Mouse (Mus musculus) megakaryocyte-erythroid progenitor cell, adult 5-6 weeks (primary cell): ENCODE measurements around the gene Dnttip1. TPM values are rescaled to one million over a fixed set of nuclear protein-coding genes. Genes with fewer than 3 reads are reported as not detected.
"Not testable (repeated sequence)": the region's sequence is repeated elsewhere in the genome, so short reads cannot be mapped to it uniquely, and the experiment has no call there.

Experiments used
- ATAC-seq: replicated peaks from 2 replicates; pipeline ENCODE4 v1.8.0; 2016; ENCODE audit warnings: mild to moderate bottlenecking, inconsistent platforms; ENCODE audit not compliant: severe bottlenecking, poor library complexity, low FRiP score, low TSS enrichment
- total RNA-seq, 2 experiments: library from RNA; stranded (forward) in 1 of 2; stranded (reverse) in 1 of 2; fragments of 200-1000, 215-1000 nt in 1 of 2; fragments of >200 nt in 1 of 2; fragmentation: Nextera tagmentation in 1 of 2; gene quantifications; 2 replicates each; pipeline ENCODE4 v1.2.3; 2014 to 2017

Gene Dnttip1
- total RNA-seq, 2 experiments from 2014 or later, result 26.2 to 37.2 TPM

DNA sequence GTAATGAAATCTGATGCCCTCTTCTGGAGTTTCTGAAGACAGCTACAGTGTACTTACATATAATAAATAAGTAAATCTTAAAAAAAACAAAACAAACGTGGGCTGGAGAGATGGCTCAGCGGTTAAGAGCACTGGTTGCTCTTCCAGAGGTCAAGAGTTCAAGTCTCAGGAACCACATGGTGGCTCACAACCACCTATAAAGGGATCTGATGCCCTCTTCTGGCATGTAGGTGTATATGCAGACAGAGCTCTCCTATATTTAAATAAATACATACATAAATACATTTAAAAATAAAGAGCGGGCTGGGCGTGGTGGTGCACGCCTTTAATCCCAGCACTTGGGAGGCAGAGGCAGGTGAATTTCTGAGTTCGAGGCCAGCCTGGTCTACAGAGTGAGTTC is 52.8 kb downstream of the Dnttip1 start:
- ATAC-seq, result not testable (repeated sequence)

GRCm38 (mm10) chr2:164800252-164801004 is 54.6 kb downstream of the Dnttip1 start:
- ATAC-seq, result no peak

- no peak for ATAC-seq
These were observed 57.6 kb downstream of the Dnttip1 start for GRCm38 (mm10) chr2:164803201-164803920.

DNA sequence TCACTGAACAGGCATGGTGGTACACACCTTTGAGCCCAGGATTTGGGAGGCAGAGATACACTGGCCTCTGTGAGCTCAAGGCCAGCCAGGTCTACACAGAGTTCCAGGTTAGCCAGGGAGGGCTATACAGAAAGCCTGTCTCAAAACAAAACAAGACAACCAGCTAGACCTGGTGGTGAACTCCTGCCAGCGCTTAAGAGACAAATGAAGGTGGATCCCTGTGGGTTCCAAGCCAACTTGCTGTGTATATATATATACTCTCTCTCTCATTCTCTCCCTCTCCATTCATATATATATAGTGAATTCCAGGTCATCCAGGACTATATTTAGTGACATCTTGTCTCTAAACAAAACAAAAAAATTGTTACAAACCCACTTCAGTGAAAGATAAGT is 58.1 kb downstream of the Dnttip1 start:
- ATAC-seq, result 0 out of 2 replicates have a peak, but pooled peaks have one; percentile 10

GRCm38 (mm10) chr2:164804533-164805331 is 58.9 kb downstream of the Dnttip1 start, which contains the start of the genes Acot8 and Zswim3:
Gene Acot8 (minus strand): TSS chr2:164804882.
Gene Zswim3 (plus strand): TSS chr2:164805098.
- ATAC-seq, result peak; percentile 95

- peak; percentile 59 for ATAC-seq
These were observed 59.5 kb downstream of the Dnttip1 start for GRCm38 (mm10) chr2:164805332-164805718.

- no peak for ATAC-seq
These were observed 60.8 kb downstream of the Dnttip1 start for GRCm38 (mm10) chr2:164806614-164807013.

- no peak for ATAC-seq
These were observed 67.8 kb downstream of the Dnttip1 start for GRCm38 (mm10) chr2:164813557-164813956.

DNA sequence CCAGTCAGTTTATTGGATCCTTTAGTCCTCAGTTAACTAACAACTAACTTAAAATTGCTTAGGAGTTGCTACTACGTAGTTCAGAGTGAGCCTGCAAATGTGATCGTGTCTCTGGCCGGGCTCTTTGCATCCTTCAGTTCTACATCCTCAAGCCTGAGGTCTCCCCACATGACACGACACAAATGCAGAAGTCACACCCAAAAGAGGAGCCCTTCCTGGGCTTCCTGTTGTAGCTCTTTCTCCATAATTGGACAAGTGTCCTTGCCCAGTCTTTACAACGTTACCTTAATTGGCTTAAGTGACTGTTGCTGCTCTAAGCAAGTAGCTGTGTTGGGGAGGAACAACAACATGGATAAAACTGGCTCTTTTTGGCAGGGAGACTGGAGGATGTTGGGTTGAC is 69.6 kb downstream of the Dnttip1 start:
- ATAC-seq, result peak; percentile 18; the same call in 1 of the 2 replicates

DNA sequence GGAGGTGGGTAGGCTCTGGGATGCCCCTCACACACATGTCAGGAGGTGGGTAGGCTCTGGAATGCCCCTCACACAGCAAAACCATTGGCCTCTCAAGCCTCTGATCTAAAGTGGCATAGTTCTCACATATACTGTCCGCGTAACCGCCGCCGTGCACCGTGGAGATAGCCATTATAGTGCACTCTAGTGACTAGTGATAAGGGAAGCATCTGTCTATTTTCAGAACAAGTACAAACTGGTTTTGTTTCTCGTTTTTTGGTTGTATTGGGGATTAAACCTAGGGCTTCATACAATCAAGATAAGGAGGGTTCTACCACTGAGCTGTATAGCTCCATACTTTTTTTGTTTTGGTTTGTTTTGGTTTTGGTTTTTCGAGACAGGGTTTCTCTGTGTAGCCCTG is 70.0 kb downstream of the Dnttip1 start:
- peak; percentile 89 for ATAC-seq

- no peak for ATAC-seq
These were observed 71.4 kb downstream of the Dnttip1 start for GRCm38 (mm10) chr2:164817206-164817605.

DNA sequence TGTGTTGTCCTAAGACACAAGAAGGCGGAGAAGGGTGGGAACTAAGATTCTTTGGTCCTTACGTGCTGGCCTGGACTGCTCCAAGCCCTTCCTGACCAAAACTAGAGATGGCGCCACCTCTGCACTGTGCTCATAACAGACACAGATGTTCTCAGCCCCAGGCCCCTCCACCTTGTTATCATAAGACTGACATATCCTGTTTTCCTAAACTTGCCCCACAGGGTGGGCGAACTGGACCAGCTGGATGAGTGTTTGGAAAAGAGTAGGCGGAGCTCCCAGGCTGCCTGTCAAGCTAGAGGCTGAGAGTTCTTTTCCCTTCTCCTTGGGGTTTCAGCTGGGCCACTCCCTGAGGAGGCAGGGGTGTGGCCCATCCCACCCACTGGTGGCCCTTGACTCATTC is 71.9 kb downstream of the Dnttip1 start:
- no peak for ATAC-seq

Other genes with a start within 250 kb of the Dnttip1 start
- gene Pigt, start 248.5 kb upstream of the Dnttip1 start, total RNA-seq (2014; fragmentation: Nextera tagmentation), result 76.4 and 89.3 TPM in 2 replicates
- gene Pigt, start 248.5 kb upstream of the Dnttip1 start, total RNA-seq (2017), result 16.3 and 36.6 TPM in 2 replicates
- gene Wfdc2, start 183.6 kb upstream of the Dnttip1 start, total RNA-seq (2014; fragmentation: Nextera tagmentation), result not detected in 2 replicates
- gene Wfdc2, start 183.6 kb upstream of the Dnttip1 start, total RNA-seq (2017), result not detected in 2 replicates
- not detected in 2 replicates for gene Spint3, start 172.5 kb upstream of the Dnttip1 start, total RNA-seq (2014; fragmentation: Nextera tagmentation)
- not detected in 2 replicates for gene Spint3, start 172.5 kb upstream of the Dnttip1 start, total RNA-seq (2017)
- not detected in 2 replicates for gene Wfdc6a, start 160.5 kb upstream of the Dnttip1 start, total RNA-seq (2014; fragmentation: Nextera tagmentation)
- gene Wfdc6a, start 160.5 kb upstream of the Dnttip1 start, total RNA-seq (2017), result not detected in 2 replicates
- gene Eppin, start 152.4 kb upstream of the Dnttip1 start, total RNA-seq (2014; fragmentation: Nextera tagmentation), result not detected in 2 replicates
- not detected in 2 replicates for gene Eppin, start 152.4 kb upstream of the Dnttip1 start, total RNA-seq (2017)
- gene Wfdc6b, start 132.5 kb upstream of the Dnttip1 start, total RNA-seq (2014; fragmentation: Nextera tagmentation), result not detected in 2 replicates
- gene Wfdc6b, start 132.5 kb upstream of the Dnttip1 start, total RNA-seq (2017), result not detected in 2 replicates
- gene Wfdc8, start 132.4 kb upstream of the Dnttip1 start, total RNA-seq (2014; fragmentation: Nextera tagmentation), result not detected in 2 replicates
- not detected in 2 replicates for gene Wfdc8, start 132.4 kb upstream of the Dnttip1 start, total RNA-seq (2017)
- not detected in 2 replicates for gene Wfdc16, start 107.2 kb upstream of the Dnttip1 start, total RNA-seq (2014; fragmentation: Nextera tagmentation)
- gene Wfdc16, start 107.2 kb upstream of the Dnttip1 start, total RNA-seq (2017), result not detected in 2 replicates
- not detected in 2 replicates for gene Wfdc10, start 89.9 kb upstream of the Dnttip1 start, total RNA-seq (2014; fragmentation: Nextera tagmentation)
- not detected in 2 replicates for gene Wfdc10, start 89.9 kb upstream of the Dnttip1 start, total RNA-seq (2017)
- not detected in 2 replicates for gene Wfdc9, start 89.4 kb upstream of the Dnttip1 start, total RNA-seq (2014; fragmentation: Nextera tagmentation)
- not detected in 2 replicates for gene Wfdc9, start 89.4 kb upstream of the Dnttip1 start, total RNA-seq (2017)
- not detected in 2 replicates for gene Wfdc11, start 71.9 kb upstream of the Dnttip1 start, total RNA-seq (2014; fragmentation: Nextera tagmentation)
- gene Wfdc11, start 71.9 kb upstream of the Dnttip1 start, total RNA-seq (2017), result not detected in 2 replicates
- gene Wfdc13, start 60.9 kb upstream of the Dnttip1 start, total RNA-seq (2014; fragmentation: Nextera tagmentation), result not detected in 2 replicates
- not detected in 2 replicates for gene Wfdc13, start 60.9 kb upstream of the Dnttip1 start, total RNA-seq (2017)
- gene Spint4, start 47.5 kb upstream of the Dnttip1 start, total RNA-seq (2014; fragmentation: Nextera tagmentation), result not detected in 2 replicates
- gene Spint4, start 47.5 kb upstream of the Dnttip1 start, total RNA-seq (2017), result not detected in 2 replicates
- not detected in 2 replicates for gene Spint5, start 30.7 kb upstream of the Dnttip1 start, total RNA-seq (2014; fragmentation: Nextera tagmentation)
- not detected in 2 replicates for gene Spint5, start 30.7 kb upstream of the Dnttip1 start, total RNA-seq (2017)
- 2.0 TPM in 1 of 2 replicates, not detected in the other for gene Wfdc3, start 52 bp upstream of the Dnttip1 start, total RNA-seq (2014; fragmentation: Nextera tagmentation)
- gene Wfdc3, start 52 bp upstream of the Dnttip1 start, total RNA-seq (2017), result not detected in 2 replicates
- 194 and 207 TPM in 2 replicates for gene Ube2c, start 23.9 kb downstream of the Dnttip1 start, total RNA-seq (2014; fragmentation: Nextera tagmentation)
- 90.6 and 159 TPM in 2 replicates for gene Ube2c, start 23.9 kb downstream of the Dnttip1 start, total RNA-seq (2017)
- not detected in 2 replicates for gene Tnnc2, start 34.0 kb downstream of the Dnttip1 start, total RNA-seq (2014; fragmentation: Nextera tagmentation)
- not detected in 2 replicates for gene Tnnc2, start 34.0 kb downstream of the Dnttip1 start, total RNA-seq (2017)
- gene Snx21, start 39.8 kb downstream of the Dnttip1 start, total RNA-seq (2014; fragmentation: Nextera tagmentation), result 0.11 and 7.6 TPM in 2 replicates
- 0.33 TPM in 1 of 2 replicates, not detected in the other for gene Snx21, start 39.8 kb downstream of the Dnttip1 start, total RNA-seq (2017)
- 15.5 and 26.4 TPM in 2 replicates for gene Acot8, start 58.9 kb downstream of the Dnttip1 start, total RNA-seq (2014; fragmentation: Nextera tagmentation)
- gene Acot8, start 58.9 kb downstream of the Dnttip1 start, total RNA-seq (2017), result 10.1 and 17.6 TPM in 2 replicates
- 6.8 and 6.9 TPM in 2 replicates for gene Zswim3, start 59.1 kb downstream of the Dnttip1 start, total RNA-seq (2014; fragmentation: Nextera tagmentation)
- 1.8 and 4.4 TPM in 2 replicates for gene Zswim3, start 59.1 kb downstream of the Dnttip1 start, total RNA-seq (2017)
- 11.0 and 14.2 TPM in 2 replicates for gene Zswim1, start 76.7 kb downstream of the Dnttip1 start, total RNA-seq (2014; fragmentation: Nextera tagmentation)
- gene Zswim1, start 76.7 kb downstream of the Dnttip1 start, total RNA-seq (2017), result 2.5 and 3.3 TPM in 2 replicates
- gene Spata25, start 82.6 kb downstream of the Dnttip1 start, total RNA-seq (2014; fragmentation: Nextera tagmentation), result not detected in 2 replicates
- gene Spata25, start 82.6 kb downstream of the Dnttip1 start, total RNA-seq (2017), result not detected in 2 replicates
- 63.5 and 87.0 TPM in 2 replicates for gene Ctsa, start 86.9 kb downstream of the Dnttip1 start, total RNA-seq (2014; fragmentation: Nextera tagmentation)
- 40.0 and 58.0 TPM in 2 replicates for gene Ctsa, start 86.9 kb downstream of the Dnttip1 start, total RNA-seq (2017)
- 0.26 and 1.8 TPM in 2 replicates for gene Neurl2, start 87.5 kb downstream of the Dnttip1 start, total RNA-seq (2014; fragmentation: Nextera tagmentation)
- gene Neurl2, start 87.5 kb downstream of the Dnttip1 start, total RNA-seq (2017), result 2.3 TPM in 1 of 2 replicates, not detected in the other
- not detected in 2 replicates for gene Pltp, start 111.7 kb downstream of the Dnttip1 start, total RNA-seq (2014; fragmentation: Nextera tagmentation)
- gene Pltp, start 111.7 kb downstream of the Dnttip1 start, total RNA-seq (2017), result not detected in 2 replicates
- 59.0 and 61.7 TPM in 2 replicates for gene Pcif1, start 133.3 kb downstream of the Dnttip1 start, total RNA-seq (2014; fragmentation: Nextera tagmentation)
- gene Pcif1, start 133.3 kb downstream of the Dnttip1 start, total RNA-seq (2017), result 13.2 and 16.3 TPM in 2 replicates
- gene Zfp335, start 165.8 kb downstream of the Dnttip1 start, total RNA-seq (2014; fragmentation: Nextera tagmentation), result 23.5 and 27.2 TPM in 2 replicates
- gene Zfp335, start 165.8 kb downstream of the Dnttip1 start, total RNA-seq (2017), result 5.8 and 8.6 TPM in 2 replicates
- 7.1 TPM in 1 of 2 replicates, not detected in the other for gene Mmp9, start 194.8 kb downstream of the Dnttip1 start, total RNA-seq (2014; fragmentation: Nextera tagmentation)
- gene Mmp9, start 194.8 kb downstream of the Dnttip1 start, total RNA-seq (2017), result 0.65 and 2.0 TPM in 2 replicates
- gene Slc12a5, start 214.8 kb downstream of the Dnttip1 start, total RNA-seq (2014; fragmentation: Nextera tagmentation), result 0.35 TPM in 1 of 2 replicates, not detected in the other
- gene Slc12a5, start 214.8 kb downstream of the Dnttip1 start, total RNA-seq (2017), result 0.34 and 0.61 TPM in 2 replicates